Mouse (Mus musculus): ENCODE results near the gene Gcc2. TPM values are rescaled to one million over a fixed set of nuclear protein-coding genes. Genes with fewer than 3 reads are reported as not detected.
A peak's percentile ranks its signal among the peaks of the same experiment; 100 is the strongest.
"Not testable (repeated sequence)": the region's sequence is repeated elsewhere in the genome, so short reads cannot be mapped to it uniquely, and the experiment has no call there.

The Gcc2 gene
- polyA plus RNA-seq, 1 experiment = 4.6 TPM

DNA sequence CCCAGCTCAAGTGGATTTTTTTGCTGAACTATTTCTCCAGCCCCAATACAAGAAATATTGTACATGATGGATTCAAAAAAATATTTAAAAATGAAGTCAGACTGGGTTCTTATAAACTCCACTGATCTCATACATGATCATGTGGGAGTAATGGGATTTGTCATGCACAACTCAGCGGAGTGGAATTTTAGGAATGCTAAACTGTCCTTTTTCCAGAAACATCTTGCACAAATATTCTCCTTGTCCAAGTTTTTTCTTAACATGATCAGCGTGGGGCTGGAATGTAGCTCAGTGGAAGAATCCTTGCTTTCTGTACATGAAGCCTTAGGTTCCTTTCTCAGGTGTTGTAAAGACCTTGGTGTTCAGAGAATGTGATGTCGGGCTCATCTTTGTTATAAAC lies 65.6 kb downstream of the Gcc2 start:
- Histone ChIP-seq H3K27me3 (ENCODE audit: control insufficient read depth, insufficient read depth, low read length) (no peaks in the 10 kb centered on the region), H3K4me1 (ENCODE audit: control insufficient read depth, insufficient read depth, insufficient read length) (peaks cover 3% of the 10 kb centered on the region; the same call in 1 of the 2 replicates), H3K4me3 (ENCODE audit: extremely low read depth, insufficient read depth, insufficient read length) (no peak overlapping the region), H3K36me3 (ENCODE audit: control insufficient read depth, insufficient read depth, low read length) (no peaks in the 10 kb centered on the region), H3K27ac (ENCODE audit: insufficient read depth, low read length) (no peak overlapping the region)
- TF ChIP-seq POLR2A (IDR thresholded peaks at IDR 0.05; ENCODE audit: low read depth, low read length) (no peak), CTCF (IDR thresholded peaks at IDR 0.05; ENCODE audit: extremely low read depth, insufficient read depth, insufficient read length, insufficient replicate concordance) (no peak)
- no peak for DNase-seq (ENCODE audit: low read depth in 1 of 2, low spot score in 2 of 2)
- WGBS = 90% methylated on average over 3 of the region's 3 CpGs

DNA sequence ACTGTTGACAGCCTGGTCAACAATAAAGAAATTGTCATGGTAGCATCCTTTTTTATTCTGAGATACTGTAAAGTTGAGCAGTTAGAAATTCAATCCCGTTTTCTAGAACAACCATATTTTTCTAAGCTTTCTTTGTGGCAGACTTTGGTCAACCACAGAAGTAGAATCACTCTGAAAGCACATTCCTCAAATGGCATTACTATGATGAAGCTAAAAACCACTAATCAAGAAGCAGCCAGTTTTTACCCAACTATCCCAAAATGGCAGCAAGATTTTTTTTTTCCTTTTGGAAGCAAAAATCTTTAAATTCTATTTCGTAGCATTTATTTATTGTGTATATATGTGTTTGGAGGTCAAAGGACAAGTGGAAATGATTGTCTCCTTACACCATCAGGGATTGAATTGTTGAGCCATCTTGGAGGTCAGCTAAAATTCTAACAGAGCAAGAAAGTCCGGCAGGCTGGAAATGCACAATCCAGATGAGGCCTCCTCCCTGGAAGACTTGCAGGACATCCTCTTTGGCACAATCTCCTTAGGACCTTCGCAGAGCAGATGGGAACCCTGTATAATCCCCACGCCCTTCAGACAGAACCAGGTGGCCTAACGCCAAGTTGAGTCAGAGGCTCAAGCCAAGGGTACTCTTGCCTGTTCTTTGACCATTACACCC lies 67.2 kb downstream of the Gcc2 start:
- no peak for DNase-seq (ENCODE audit: low read depth in 1 of 2, low spot score in 2 of 2)
- peak overlapping the region; percentile 35 for H3K27ac ChIP-seq (ENCODE audit: insufficient read depth, low read length)
- H3K27me3 ChIP-seq (ENCODE audit: control insufficient read depth, insufficient read depth, low read length) = no peaks in the 10 kb centered on the region
- peaks cover 3% of the 10 kb centered on the region; the same call in 1 of the 2 replicates for H3K4me1 ChIP-seq (ENCODE audit: control insufficient read depth, insufficient read depth, insufficient read length)
- no peak for TF ChIP-seq POLR2A (IDR thresholded peaks at IDR 0.05; ENCODE audit: low read depth, low read length)
- TF ChIP-seq CTCF (IDR thresholded peaks at IDR 0.05; ENCODE audit: extremely low read depth, insufficient read depth, insufficient read length, insufficient replicate concordance) = no peak
- 29% methylated on average over 6 of the region's 6 CpGs for WGBS
- peak overlapping the region; percentile 57 for H3K4me3 ChIP-seq (ENCODE audit: extremely low read depth, insufficient read depth, insufficient read length)
- H3K36me3 ChIP-seq (ENCODE audit: control insufficient read depth, insufficient read depth, low read length) = no peaks in the 10 kb centered on the region

GRCm38 (mm10) chr10:58323028-58323991 lies 68.0 kb downstream of the Gcc2 start, which contains the start of gene Lims1:
TSS of gene Lims1 (plus strand) at chr10:58323466.
- peak within 1 kb of the TSS; percentile 98 for H3K4me3 ChIP-seq (ENCODE audit: extremely low read depth, insufficient read depth, insufficient read length)
- peaks cover 3% of the 10 kb centered on the region; the same call in 1 of the 2 replicates for H3K4me1 ChIP-seq (ENCODE audit: control insufficient read depth, insufficient read depth, insufficient read length)
- no peaks in the 10 kb centered on the region for H3K36me3 ChIP-seq (ENCODE audit: control insufficient read depth, insufficient read depth, low read length)
- peak; percentile 94 to 98 for DNase-seq (ENCODE audit: low read depth in 1 of 2, low spot score in 2 of 2)
- under 1% methylated on average over 72 of the region's 86 CpGs for WGBS
- no peaks in the 10 kb centered on the region for H3K27me3 ChIP-seq (ENCODE audit: control insufficient read depth, insufficient read depth, low read length)
- TF ChIP-seq CTCF (IDR thresholded peaks at IDR 0.05; ENCODE audit: extremely low read depth, insufficient read depth, insufficient read length, insufficient replicate concordance) = no peak
- peak; percentile 55 for TF ChIP-seq POLR2A (IDR thresholded peaks at IDR 0.05; ENCODE audit: low read depth, low read length)
- H3K27ac ChIP-seq (ENCODE audit: insufficient read depth, low read length) = peak within 1 kb of the TSS; percentile 75

DNA sequence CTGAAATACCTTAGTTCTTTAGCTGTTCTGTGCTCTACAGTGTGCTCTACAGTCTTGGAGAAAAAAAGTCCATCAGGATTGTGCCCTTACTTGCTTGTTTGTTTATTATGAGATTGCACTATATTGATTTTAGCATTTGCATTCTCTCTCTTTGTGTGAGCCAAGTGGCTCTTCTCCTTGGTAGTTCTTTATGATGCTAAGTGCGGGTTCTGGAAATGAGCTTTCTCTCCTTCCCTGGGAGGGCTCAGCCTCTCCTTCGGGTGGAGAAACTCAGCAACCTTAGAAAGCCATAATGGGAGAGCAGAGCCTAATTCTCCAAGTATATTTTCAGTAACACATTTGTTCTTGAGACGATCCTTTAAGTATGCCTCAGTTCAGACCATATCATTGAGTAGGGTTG lies 71.0 kb downstream of the Gcc2 start:
- Histone ChIP-seq H3K4me3 (ENCODE audit: extremely low read depth, insufficient read depth, insufficient read length) (no peak overlapping the region), H3K27ac (ENCODE audit: insufficient read depth, low read length) (no peak overlapping the region), H3K27me3 (ENCODE audit: control insufficient read depth, insufficient read depth, low read length) (no peaks in the 10 kb centered on the region), H3K36me3 (ENCODE audit: control insufficient read depth, insufficient read depth, low read length) (no peaks in the 10 kb centered on the region), H3K4me1 (ENCODE audit: control insufficient read depth, insufficient read depth, insufficient read length) (peaks cover 3% of the 10 kb centered on the region; the same call in 1 of the 2 replicates)
- 76% methylated on average over 3 of the region's 3 CpGs for WGBS
- TF ChIP-seq CTCF (IDR thresholded peaks at IDR 0.05; ENCODE audit: extremely low read depth, insufficient read depth, insufficient read length, insufficient replicate concordance) = no peak
- TF ChIP-seq POLR2A (IDR thresholded peaks at IDR 0.05; ENCODE audit: low read depth, low read length) = no peak
- no peak for DNase-seq (ENCODE audit: low read depth in 1 of 2, low spot score in 2 of 2)

DNA sequence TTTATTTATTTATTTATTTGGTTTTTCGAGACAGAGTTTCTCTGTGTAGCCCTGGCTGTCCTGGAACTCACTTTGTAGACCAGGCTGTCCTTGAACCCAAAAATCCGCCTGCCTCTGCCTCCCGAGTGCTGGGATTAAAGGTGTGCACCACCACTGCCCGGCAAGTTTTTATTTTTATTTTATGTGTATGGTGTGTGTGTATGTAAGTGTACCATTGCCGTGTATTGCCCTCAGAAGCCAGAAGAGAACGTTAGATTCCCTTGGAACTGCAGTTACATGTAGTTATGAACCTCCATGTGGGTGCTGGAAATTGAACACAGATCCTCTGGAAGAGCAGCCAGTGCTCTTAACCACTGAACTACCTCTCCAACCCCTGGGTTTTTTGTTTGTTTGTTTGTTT lies 72.5 kb downstream of the Gcc2 start:
- 95% methylated on average over 6 of the region's 6 CpGs for WGBS
- not testable (repeated sequence) for H3K36me3 ChIP-seq (ENCODE audit: control insufficient read depth, insufficient read depth, low read length); DNase-seq (ENCODE audit: low read depth in 1 of 2, low spot score in 2 of 2); H3K4me3 ChIP-seq (ENCODE audit: extremely low read depth, insufficient read depth, insufficient read length); H3K27me3 ChIP-seq (ENCODE audit: control insufficient read depth, insufficient read depth, low read length); H3K4me1 ChIP-seq (ENCODE audit: control insufficient read depth, insufficient read depth, insufficient read length); H3K27ac ChIP-seq (ENCODE audit: insufficient read depth, low read length)

- TF ChIP-seq CTCF (IDR thresholded peaks at IDR 0.05; ENCODE audit: extremely low read depth, insufficient read depth, insufficient read length, insufficient replicate concordance) (no peak), POLR2A (IDR thresholded peaks at IDR 0.05; ENCODE audit: low read depth, low read length) (no peak)
- H3K27ac ChIP-seq (ENCODE audit: insufficient read depth, low read length) = no peak overlapping the region
- H3K4me1 ChIP-seq (ENCODE audit: control insufficient read depth, insufficient read depth, insufficient read length) = peaks cover 3% of the 10 kb centered on the region; the same call in 1 of the 2 replicates
- 80% methylated on average over 8 of the region's 8 CpGs for WGBS
- no peaks in the 10 kb centered on the region for H3K36me3 ChIP-seq (ENCODE audit: control insufficient read depth, insufficient read depth, low read length)
- no peak for DNase-seq (ENCODE audit: low read depth in 1 of 2, low spot score in 2 of 2)
- H3K27me3 ChIP-seq (ENCODE audit: control insufficient read depth, insufficient read depth, low read length) = no peaks in the 10 kb centered on the region
- H3K4me3 ChIP-seq (ENCODE audit: extremely low read depth, insufficient read depth, insufficient read length) = no peak overlapping the region
Observed at GRCm38 (mm10) chr10:58328517-58329108, 73.3 kb downstream of the Gcc2 start.
